Mouse (Mus musculus): ENCODE data around the gene Snx8. TPM values are rescaled to one million over a fixed set of nuclear protein-coding genes. Genes with fewer than 3 reads are reported as not detected.

Snx8 gene
- polyA plus RNA-seq, 1 experiment from 2014 or later = 20.6 TPM

GRCm38 (mm10) chr5:140333631-140334030, 55.4 kb downstream of the Snx8 start:
- H3K4me3 ChIP-seq = no peak overlapping the region

DNA sequence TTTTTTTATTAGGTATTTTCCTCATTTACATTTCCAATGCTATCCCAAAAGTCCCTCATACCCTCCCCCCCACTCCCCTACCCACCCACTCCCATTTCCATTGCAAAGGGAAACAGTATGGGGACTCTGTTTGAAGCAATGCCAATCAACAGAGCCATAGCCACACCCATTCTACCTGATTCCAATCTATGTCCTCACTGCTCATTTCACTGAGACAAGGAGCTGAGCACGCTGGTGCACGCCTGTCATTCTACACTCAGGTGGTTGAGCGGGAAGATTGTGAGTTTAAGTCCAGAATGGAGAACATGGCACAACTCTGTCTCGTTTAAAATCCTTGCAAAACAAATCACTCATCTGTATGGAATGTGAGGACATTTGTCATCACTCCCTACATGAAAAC, 56.5 kb downstream of the Snx8 start:
- 60% methylated on average over 4 of the region's 4 CpGs for WGBS
- H3K9me3 ChIP-seq = no peaks in the 10 kb centered on the region
- H3K9ac ChIP-seq (replicated peaks) = no peak overlapping the region
- no peak for ATAC-seq (ENCODE audit: low FRiP score, low read depth)
- H3K4me1 ChIP-seq = peaks cover 11% of the 10 kb centered on the region
- peaks cover 27% of the 10 kb centered on the region for H3K36me3 ChIP-seq
- H3K27me3 ChIP-seq = no peaks in the 10 kb centered on the region
- no peak overlapping the region for H3K4me3 ChIP-seq
- H3K27ac ChIP-seq (replicated peaks) = no peak overlapping the region
- peak overlapping the region; percentile 91 for H3K4me2 ChIP-seq (replicated peaks)

More at GRCm38 (mm10) chr5:140333631-140334030, 55.4 kb downstream of the Snx8 start:
- WGBS = 23% methylated on average over 2 of the region's 2 CpGs
- no peak for ATAC-seq (ENCODE audit: low FRiP score, low read depth)
- Histone ChIP-seq H3K27ac (replicated peaks) (no peak overlapping the region), H3K27me3 (no peaks in the 10 kb centered on the region), H3K9ac (replicated peaks) (no peak overlapping the region), H3K4me2 (replicated peaks) (no peak overlapping the region), H3K4me1 (peaks cover 11% of the 10 kb centered on the region), H3K9me3 (no peaks in the 10 kb centered on the region), H3K36me3 (peaks cover 27% of the 10 kb centered on the region)

DNA sequence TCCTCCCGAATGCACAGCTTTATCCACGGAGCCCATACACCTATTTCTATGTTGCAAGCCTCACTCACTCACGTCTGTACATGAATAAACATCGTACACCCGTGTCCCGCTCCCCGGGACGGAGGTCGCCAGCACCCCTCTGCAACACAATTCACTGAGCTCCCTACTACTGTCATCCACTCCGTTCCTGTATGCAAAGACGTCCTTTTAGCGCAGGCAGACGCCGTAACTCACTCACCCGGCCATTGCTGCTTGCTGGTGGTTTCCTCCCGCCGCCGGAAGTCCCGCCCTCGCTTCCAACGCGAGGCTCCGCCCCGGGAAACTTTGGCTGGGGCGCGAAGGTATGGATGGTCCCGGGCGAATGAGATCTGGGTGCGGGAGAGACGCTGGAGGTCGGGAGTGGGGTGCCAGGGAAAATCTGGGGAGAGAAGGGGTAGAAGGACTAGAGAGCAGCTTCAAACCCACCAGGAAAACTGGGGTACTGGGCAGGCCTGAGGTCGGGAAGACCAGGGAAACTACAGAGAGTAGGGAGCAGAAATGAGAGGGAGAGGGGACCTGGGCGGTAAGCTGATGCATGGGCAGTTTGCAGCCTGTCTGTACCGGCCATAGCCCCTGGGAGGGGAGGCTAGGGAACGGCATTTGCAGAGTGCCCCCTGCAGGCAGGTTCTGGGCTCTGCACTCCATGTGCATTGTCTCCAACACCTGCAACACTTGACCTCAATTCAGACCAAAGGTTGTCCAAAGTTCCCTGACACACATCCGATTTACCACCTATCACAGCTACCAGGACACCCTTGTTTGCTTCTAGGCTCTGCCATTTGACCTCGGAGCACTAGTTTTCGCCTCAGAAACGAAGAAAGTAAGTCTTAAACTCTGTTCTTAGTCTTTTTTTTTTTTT, 57.2 kb downstream of the Snx8 start, which contains the start of gene Mrm2:
Mrm2 (minus strand) TSS at position 284 of the 898 bp plus-strand sequence.
- Histone ChIP-seq H3K9me3 (no peaks in the 10 kb centered on the region), H3K4me2 (replicated peaks) (peak within 1 kb of the TSS; percentile 91), H3K4me3 (peak within 1 kb of the TSS; percentile 66), H3K36me3 (peaks cover 31% of the 10 kb centered on the region), H3K4me1 (peaks cover 11% of the 10 kb centered on the region), H3K27me3 (no peaks in the 10 kb centered on the region), H3K27ac (replicated peaks) (peak within 1 kb of the TSS; percentile 82), H3K9ac (replicated peaks) (peak within 1 kb of the TSS; percentile 78)
- ATAC-seq (ENCODE audit: low FRiP score, low read depth) = peak; percentile 77
- WGBS = 1% methylated on average over 39 of the region's 39 CpGs

- Histone ChIP-seq H3K4me2 (replicated peaks) (no peak overlapping the region), H3K4me1 (peaks cover 18% of the 10 kb centered on the region), H3K9ac (replicated peaks) (no peak overlapping the region), H3K36me3 (peaks cover 28% of the 10 kb centered on the region), H3K9me3 (no peaks in the 10 kb centered on the region), H3K27ac (replicated peaks) (no peak overlapping the region), H3K4me3 (no peak overlapping the region), H3K27me3 (no peaks in the 10 kb centered on the region)
- ATAC-seq (ENCODE audit: low FRiP score, low read depth) = no peak
- 94% methylated on average over 5 of the region's 5 CpGs for WGBS
Measured at GRCm38 (mm10) chr5:140324058-140324457, 65.0 kb downstream of the Snx8 start.

DNA sequence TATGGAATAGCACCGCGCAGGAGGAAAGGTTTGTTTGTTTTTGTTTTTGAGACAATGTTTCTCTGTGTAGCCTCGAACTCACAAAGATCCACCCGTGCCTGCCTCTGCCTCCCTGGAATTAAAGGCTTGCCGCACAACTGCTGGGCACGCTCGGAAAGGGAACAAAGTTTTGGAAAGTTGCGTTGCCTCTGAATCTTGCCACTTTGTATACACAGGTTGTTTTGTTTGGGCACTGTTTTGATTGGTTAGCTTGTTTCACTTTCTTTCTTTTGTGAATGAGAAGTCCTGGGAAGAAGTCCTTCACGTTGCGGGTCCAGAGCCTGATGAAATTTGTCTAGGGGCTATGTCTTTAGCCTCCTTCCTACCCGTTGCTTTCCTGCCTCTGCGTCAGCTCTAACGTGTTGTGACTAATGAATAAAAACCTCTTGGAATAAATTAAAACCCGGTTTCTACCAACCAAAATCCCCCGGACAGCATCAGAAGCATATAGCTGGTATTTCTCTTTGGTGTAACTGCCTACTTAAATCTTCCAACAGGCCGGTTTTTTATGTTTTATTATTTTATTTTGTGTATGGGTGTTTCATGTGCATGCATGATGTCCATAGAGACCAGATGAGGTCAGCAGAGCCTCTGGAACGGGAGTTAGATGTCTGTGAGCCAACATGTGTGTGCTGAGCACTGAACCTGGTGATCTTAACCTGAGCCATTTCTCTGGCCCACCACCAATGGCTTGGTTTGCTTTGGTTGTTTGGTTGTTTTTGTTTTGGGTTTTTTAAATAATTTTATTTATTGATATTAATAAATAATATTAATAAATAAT, 67.1 kb downstream of the Snx8 start:
- ATAC-seq (ENCODE audit: low FRiP score, low read depth) = no peak
- Histone ChIP-seq H3K4me1 (peaks cover 18% of the 10 kb centered on the region), H3K9ac (replicated peaks) (peak overlapping the region; percentile 99), H3K4me3 (peak overlapping the region; percentile 88), H3K27me3 (no peaks in the 10 kb centered on the region), H3K36me3 (peaks cover 10% of the 10 kb centered on the region; the same call in 1 of the 2 replicates), H3K9me3 (no peaks in the 10 kb centered on the region), H3K4me2 (replicated peaks) (peak overlapping the region; percentile 73), H3K27ac (replicated peaks) (peak overlapping the region; percentile 79)
- WGBS = 1% methylated on average over 17 of the region's 17 CpGs

- WGBS = under 1% methylated on average over 55 of the region's 60 CpGs
- H3K9ac ChIP-seq (replicated peaks) = peak within 1 kb of the TSS; percentile 99
- 0 out of 2 replicates have a peak, but pooled peaks cover 5% of the 10 kb centered on the region for H3K36me3 ChIP-seq
- no peaks in the 10 kb centered on the region for H3K9me3 ChIP-seq
- peak within 1 kb of the TSS; percentile 88 for H3K4me3 ChIP-seq
- ATAC-seq (ENCODE audit: low FRiP score, low read depth) = peak; percentile 90
- H3K4me1 ChIP-seq = peaks cover 18% of the 10 kb centered on the region
- H3K4me2 ChIP-seq (replicated peaks) = peak within 1 kb of the TSS; percentile 73
- no peaks in the 10 kb centered on the region for H3K27me3 ChIP-seq
- peak within 1 kb of the TSS; percentile 79 for H3K27ac ChIP-seq (replicated peaks)
Measured at GRCm38 (mm10) chr5:140321042-140321755, 67.9 kb downstream of the Snx8 start, which contains the start of the genes Mad1l1 and Nudt1. Gene Mad1l1, minus strand, starts transcription at chr5:140321552. Gene Nudt1, plus strand, starts transcription at chr5:140321656.

GRCm38 (mm10) chr5:140316716-140317115, 72.3 kb downstream of the Snx8 start:
- no peak overlapping the region for H3K4me3 ChIP-seq
- H3K4me1 ChIP-seq = peaks cover 15% of the 10 kb centered on the region
- H3K36me3 ChIP-seq = peaks cover 36% of the 10 kb centered on the region
- no peak overlapping the region for H3K27ac ChIP-seq (replicated peaks)
- no peak overlapping the region for H3K4me2 ChIP-seq (replicated peaks)
- H3K9me3 ChIP-seq = no peaks in the 10 kb centered on the region
- 95% methylated on average over 3 of the region's 3 CpGs for WGBS
- H3K27me3 ChIP-seq = no peaks in the 10 kb centered on the region
- H3K9ac ChIP-seq (replicated peaks) = no peak overlapping the region
- no peak for ATAC-seq (ENCODE audit: low FRiP score, low read depth)

DNA sequence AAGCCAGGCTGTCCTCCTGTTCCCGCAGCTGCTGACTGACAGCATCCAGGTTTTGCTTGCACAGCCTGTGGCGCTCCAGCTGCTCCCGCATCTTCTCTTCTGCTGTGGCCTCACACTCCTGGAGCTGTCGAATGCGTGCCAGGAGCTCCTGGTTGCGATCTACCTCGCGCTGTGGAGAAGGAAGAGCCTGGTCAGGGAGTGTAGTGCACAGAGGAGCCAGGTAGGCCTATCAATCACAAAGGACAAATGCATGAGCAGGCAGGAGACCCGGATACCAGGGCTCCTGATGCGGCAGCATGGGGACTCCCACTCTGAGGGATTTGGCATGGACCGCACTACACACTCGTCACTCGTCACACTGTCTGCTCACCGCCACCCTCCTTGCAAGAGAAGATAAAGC, 81.5 kb downstream of the Snx8 start:
- Histone ChIP-seq H3K9me3 (no peaks in the 10 kb centered on the region), H3K4me1 (no peaks in the 10 kb centered on the region), H3K27me3 (no peaks in the 10 kb centered on the region), H3K4me3 (no peak overlapping the region), H3K27ac (replicated peaks) (no peak overlapping the region), H3K4me2 (replicated peaks) (no peak overlapping the region), H3K9ac (replicated peaks) (no peak overlapping the region), H3K36me3 (peaks cover 93% of the 10 kb centered on the region)
- 94% methylated on average over 14 of the region's 14 CpGs for WGBS
- no peak for ATAC-seq (ENCODE audit: low FRiP score, low read depth)

GRCm38 (mm10) chr5:140306016-140306415, 83.0 kb downstream of the Snx8 start:
- Histone ChIP-seq H3K9me3 (no peaks in the 10 kb centered on the region), H3K4me3 (no peak overlapping the region), H3K36me3 (peaks cover 88% of the 10 kb centered on the region), H3K9ac (replicated peaks) (no peak overlapping the region), H3K27me3 (no peaks in the 10 kb centered on the region), H3K27ac (replicated peaks) (no peak overlapping the region), H3K4me1 (no peaks in the 10 kb centered on the region), H3K4me2 (replicated peaks) (no peak overlapping the region)
- 80% methylated on average over 6 of the region's 8 CpGs for WGBS
- no peak for ATAC-seq (ENCODE audit: low FRiP score, low read depth)

DNA sequence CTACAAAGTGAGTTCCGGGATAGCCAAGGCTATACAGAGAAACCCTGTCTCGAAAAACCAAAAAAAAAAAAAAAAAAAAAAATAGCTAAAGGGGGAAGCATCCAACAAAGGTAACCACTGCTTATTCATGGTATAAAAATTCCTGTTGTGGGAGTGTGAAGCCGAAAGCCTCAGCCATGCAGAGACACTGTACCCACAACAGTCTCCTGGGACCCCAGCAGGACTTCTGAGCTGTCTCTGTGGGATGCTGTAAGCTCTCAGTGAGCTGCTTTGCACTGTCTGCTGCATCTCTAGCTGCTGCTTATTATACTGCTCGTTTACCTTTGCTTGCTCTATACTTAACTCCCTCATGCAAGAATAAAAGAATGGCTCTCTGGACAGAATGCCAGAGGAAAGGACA, 90.8 kb downstream of the Snx8 start:
- peaks cover 70% of the 10 kb centered on the region for H3K36me3 ChIP-seq

GRCm38 (mm10) chr5:140292152-140292551, 96.9 kb downstream of the Snx8 start:
- Histone ChIP-seq H3K36me3 (peaks cover 56% of the 10 kb centered on the region), H3K9me3 (no peaks in the 10 kb centered on the region), H3K27me3 (no peaks in the 10 kb centered on the region), H3K9ac (replicated peaks) (no peak overlapping the region), H3K27ac (replicated peaks) (no peak overlapping the region), H3K4me1 (no peaks in the 10 kb centered on the region), H3K4me2 (replicated peaks) (no peak overlapping the region), H3K4me3 (no peak overlapping the region)
- whole genome bisulfite sequencing = 100% methylated on average over 1 of the region's 1 CpGs
- no peak for ATAC-seq (ENCODE audit: low FRiP score, low read depth)

More for the DNA sequence above, 90.8 kb downstream of the Snx8 start:
- no peak overlapping the region for H3K4me3 ChIP-seq
- H3K9ac ChIP-seq (replicated peaks) = 0 out of 2 replicates have a peak overlapping the region, but pooled peaks have one; percentile 24
- no peaks in the 10 kb centered on the region for H3K4me1 ChIP-seq
- no peaks in the 10 kb centered on the region for H3K9me3 ChIP-seq
- no peak overlapping the region for H3K4me2 ChIP-seq (replicated peaks)
- 80% methylated on average over 4 of the region's 4 CpGs for WGBS
- no peaks in the 10 kb centered on the region for H3K27me3 ChIP-seq
- H3K27ac ChIP-seq (replicated peaks) = no peak overlapping the region
- ATAC-seq (ENCODE audit: low FRiP score, low read depth) = no peak

Data from midbrain, embryonic 12.5 days (tissue).